Mouse (Mus musculus) urinary bladder, postnatal 14 days (tissue): Measurements from ENCODE around the gene Olfr790.

Experiments used
- DNase-seq: peaks from one replicate; pipeline ENCODE4 v3.0.0; 2021; ENCODE audit warnings: low spot score

The Olfr790 gene

GRCm38 (mm10) chr10:129498192-129498591 is at the start of gene Olfr790:
Olfr790 (plus strand) TSS chr10:129498492.
- no peak for DNase-seq

- DNase-seq, result no peak
Measured at GRCm38 (mm10) chr10:129461562-129461961, 36.7 kb upstream of the Olfr790 start, which contains the start of gene Olfr787. Olfr787 (plus strand) TSS chr10:129461862.

DNA sequence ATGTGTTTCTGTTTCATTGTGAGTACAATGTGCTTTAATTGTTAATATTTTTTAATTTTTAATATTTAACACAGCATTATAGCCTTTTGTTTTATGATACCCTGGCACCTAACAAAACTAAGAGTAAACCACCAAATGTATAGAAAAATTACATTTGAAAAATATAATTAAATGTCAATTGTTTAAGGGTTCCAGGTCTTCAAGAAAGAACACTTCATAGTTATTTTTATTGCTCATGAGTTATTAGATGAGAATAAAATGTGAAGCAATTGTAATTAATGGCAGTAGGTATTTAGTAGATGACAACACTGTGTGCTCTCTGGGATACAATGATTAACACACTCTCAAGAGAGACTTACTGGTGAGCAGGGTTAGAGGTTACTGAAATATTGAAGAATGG is 27.6 kb upstream of the Olfr790 start, which contains the start of gene Olfr788:
Gene Olfr788, plus strand, starts transcription at position 301 of the 400 bp plus-strand sequence.
- DNase-seq, result no peak

DNA sequence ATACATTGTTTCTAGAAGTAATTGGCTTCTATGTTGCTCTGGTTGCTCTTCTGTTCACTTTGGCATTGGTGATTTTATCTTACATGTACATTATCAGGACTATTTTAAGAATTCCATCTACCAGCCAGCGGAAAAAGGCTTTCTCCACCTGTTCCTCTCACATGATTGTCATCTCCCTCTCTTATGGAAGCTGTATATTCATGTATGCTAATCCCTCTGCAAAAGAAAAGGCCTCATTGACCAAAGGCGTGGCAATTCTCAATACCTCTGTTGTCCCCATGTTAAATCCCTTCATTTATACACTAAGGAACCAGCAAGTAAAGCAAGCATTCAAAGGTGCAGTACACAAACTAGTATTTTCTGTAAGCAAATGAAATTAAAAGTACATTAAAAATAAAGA is 25.0 kb upstream of the Olfr790 start:
- DNase-seq, result no peak

- DNase-seq, result no peak
Measured at GRCm38 (mm10) chr10:129473723-129474122, 24.6 kb upstream of the Olfr790 start.

GRCm38 (mm10) chr10:129484452-129484851 is 13.8 kb upstream of the Olfr790 start, which contains the start of gene Olfr789:
Olfr789 (plus strand) TSS chr10:129484752.
- no peak for DNase-seq

DNA sequence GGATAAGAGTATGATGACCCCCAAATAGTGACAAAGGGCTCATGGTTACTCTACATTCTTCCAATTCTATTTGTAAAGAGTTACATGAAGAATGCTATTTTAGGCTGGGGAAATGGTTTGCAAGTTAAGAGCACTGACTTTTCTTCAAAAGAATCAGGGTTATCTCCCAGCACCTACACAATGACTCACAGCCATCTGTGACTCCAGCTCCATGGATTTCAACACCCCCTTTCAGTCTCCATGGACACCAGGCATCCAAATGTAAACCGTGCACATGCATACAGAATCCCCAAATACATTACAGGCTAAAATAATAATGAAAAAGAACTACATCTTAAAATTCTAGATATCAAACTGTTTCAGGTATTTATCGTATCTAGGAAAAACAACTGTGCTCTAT is 8.2 kb upstream of the Olfr790 start:
- no peak for DNase-seq

DNA sequence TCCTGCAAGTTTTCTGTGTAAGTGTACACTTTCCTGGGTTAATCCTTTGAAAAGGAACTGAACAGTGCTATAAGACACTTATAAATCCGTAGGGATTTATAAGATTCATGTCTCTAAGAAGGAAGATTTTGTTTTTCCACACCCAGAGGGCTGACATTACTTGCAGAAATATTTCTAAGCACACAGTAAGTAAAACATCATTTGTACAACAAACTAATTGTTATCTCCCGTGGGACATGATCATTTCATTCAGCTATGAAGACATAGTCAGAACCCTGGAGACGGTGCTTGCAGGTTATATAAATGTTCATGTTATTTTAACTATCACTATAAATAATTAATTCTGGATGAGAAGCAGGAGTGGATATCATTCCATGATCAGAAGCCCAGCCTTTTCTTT is 23.2 kb downstream of the Olfr790 start, which contains the start of gene Olfr791:
Gene Olfr791, plus strand, starts transcription at position 301 of the 400 bp plus-strand sequence.
- DNase-seq, result no peak

GRCm38 (mm10) chr10:129538862-129539261 is 40.6 kb downstream of the Olfr790 start, which contains the start of gene Olfr792:
Olfr792 (plus strand) TSS chr10:129539162.
- DNase-seq, result no peak

DNA sequence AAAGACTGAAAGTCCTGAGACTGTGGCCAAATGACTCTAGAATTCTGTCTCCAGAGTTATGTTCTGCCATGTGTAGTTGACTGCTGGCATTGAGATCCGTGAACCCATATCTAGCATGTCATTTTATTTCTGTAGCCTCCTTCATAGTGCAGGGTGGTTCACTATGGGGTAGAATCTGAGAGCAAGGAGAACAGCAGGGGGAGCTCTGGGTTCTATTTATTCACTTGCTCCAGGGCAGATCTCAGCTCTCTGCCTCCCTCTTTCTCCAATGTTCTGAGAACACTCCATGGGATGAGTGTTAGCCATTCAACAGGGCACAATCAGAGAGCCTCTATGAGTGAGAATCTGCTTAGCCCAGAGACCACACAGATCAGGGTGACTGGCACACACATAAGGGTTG is 51.1 kb downstream of the Olfr790 start:
- no peak for DNase-seq
